Mouse (Mus musculus) erythroblast, embryonic 14.5 days (primary cell): ENCODE data around the gene Phactr2. TPM values are rescaled to one million over a fixed set of nuclear protein-coding genes. Genes with fewer than 3 reads are reported as not detected.

Experiments
- H3K27me3 ChIP-seq: 2 replicates; pipeline ENCODE4 v1.6.1; 2012; ENCODE audit warnings: inconsistent platforms; ENCODE audit not compliant: control insufficient read depth
- H3K36me3 ChIP-seq: 2 replicates; pipeline ENCODE4 v1.6.1; 2012; ENCODE audit warnings: mild to moderate bottlenecking, inconsistent platforms; ENCODE audit not compliant: control insufficient read depth
- H3K4me1 ChIP-seq: 2 replicates; pipeline ENCODE4 v1.6.1; 2012; ENCODE audit warnings: inconsistent platforms; ENCODE audit not compliant: control insufficient read depth
- H3K4me3 ChIP-seq: replicated peaks from 2 replicates; pipeline ENCODE3; 2012; ENCODE audit warnings: moderate library complexity, mild to moderate bottlenecking, inconsistent platforms
- H3K9me3 ChIP-seq: 2 replicates; pipeline ENCODE4 v1.6.1; 2012; ENCODE audit warnings: low read length, inconsistent platforms, mixed read lengths; ENCODE audit not compliant: control insufficient read depth
- GATA1 ChIP-seq: IDR thresholded peaks from 2 replicates; pipeline ENCODE4 v1.6.1; 2012; ENCODE audit warnings: low read length, inconsistent platforms, mixed read lengths
- TAL1 ChIP-seq: IDR thresholded peaks from 3 replicates; pipeline ENCODE4 v1.6.1; 2012; ENCODE audit warnings: low read length, inconsistent platforms, mixed read lengths
- polyA plus RNA-seq: library from polyadenylated mRNA; stranded (reverse); fragments of >175 nt; gene quantifications from 2 replicates; pipeline ENCODE4 v1.2.3, GENCODE M21; 2012

The Phactr2 gene
- polyA plus RNA-seq, 1 experiment = 0.02 TPM

DNA sequence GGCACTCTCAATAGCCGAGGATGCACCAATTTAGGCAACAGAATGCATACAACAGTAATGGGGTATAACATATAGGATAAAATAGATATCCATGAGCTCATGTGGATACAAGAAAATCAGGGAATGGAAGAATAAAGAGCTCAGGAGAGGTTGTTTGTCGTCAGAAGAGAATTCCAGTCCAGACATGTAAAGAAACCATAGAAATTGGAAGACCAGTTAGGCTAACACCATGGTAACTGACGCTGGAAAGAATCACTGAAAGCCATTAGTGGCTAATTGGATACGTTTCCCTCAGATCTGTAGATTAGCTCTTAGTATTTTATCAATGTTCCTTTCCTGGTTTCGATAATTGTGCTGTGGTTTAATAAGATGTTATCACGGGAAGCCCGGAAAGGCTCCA lies 41.2 kb downstream of the Phactr2 start:
- H3K4me1 ChIP-seq = no peaks in the 10 kb centered on the region
- TF ChIP-seq TAL1 (no peak), GATA1 (no peak)
- H3K36me3 ChIP-seq = no peaks in the 10 kb centered on the region
- H3K27me3 ChIP-seq = no peaks in the 10 kb centered on the region
- no peak overlapping the region for H3K4me3 ChIP-seq
- no peaks in the 10 kb centered on the region for H3K9me3 ChIP-seq

DNA sequence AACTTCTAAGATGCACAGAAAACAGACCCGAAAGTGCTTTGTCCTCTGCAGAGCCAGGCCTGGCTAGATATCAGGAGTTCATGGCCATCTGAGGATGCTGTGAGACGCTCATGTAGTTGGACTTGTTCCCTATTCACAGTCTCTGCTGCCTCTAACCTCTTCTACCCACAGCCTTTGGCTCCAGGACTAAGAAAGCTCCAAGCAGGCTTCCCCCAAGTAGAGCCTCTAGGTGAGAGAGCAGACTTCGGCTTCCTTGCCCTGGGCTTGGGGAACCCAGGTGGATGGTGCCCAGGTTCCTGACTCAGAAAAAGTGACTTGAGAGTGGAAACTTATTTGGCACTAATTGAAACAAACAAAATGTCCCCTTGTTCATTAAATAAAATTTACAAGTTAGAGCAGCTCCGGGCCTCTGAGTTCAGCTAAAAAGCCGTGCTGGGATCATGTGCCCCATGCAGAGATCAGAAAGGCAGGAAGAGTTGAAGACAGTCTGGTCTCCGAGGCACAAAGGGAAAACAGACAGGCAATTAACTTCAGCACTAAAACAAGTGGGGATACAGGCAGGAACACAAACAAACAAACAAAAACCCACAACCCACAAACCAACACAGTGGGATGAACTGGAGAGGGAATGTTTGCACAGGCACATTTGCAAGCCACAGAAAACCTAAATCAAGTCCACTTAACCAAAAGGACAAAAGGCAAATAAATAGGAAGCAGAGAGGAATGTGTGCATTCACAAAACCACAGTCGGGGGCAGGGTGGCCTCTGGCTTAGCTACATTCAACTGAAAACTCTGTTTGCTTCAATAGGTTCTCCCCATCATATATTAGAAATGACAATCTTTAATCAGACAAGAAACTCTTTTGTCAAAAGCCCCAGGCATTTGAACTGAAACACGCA lies 42.3 kb downstream of the Phactr2 start:
- no peak overlapping the region for H3K4me3 ChIP-seq
- no peaks in the 10 kb centered on the region for H3K4me1 ChIP-seq
- H3K36me3 ChIP-seq = no peaks in the 10 kb centered on the region
- TF ChIP-seq TAL1 (no peak), GATA1 (no peak)
- no peaks in the 10 kb centered on the region for H3K9me3 ChIP-seq
- no peaks in the 10 kb centered on the region for H3K27me3 ChIP-seq

DNA sequence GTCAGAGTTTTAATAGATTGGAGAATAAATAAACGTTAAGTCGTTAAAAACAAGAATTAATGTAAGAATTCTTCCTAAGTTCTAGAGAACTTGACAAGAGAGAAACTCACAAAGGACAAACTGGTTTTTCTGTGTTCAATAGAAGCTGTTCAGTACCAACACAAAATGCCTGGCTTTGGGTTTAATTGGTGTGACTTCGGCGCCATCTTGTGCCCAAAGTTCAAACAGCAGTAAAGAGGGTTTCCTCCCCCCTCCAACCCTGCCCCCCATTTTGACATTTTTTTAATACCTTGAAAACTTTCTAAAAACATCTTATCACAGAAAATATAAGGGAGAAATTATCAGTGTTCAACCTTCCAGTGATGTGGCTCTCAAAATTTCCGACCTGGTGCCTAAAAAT lies 44.4 kb downstream of the Phactr2 start:
- no peaks in the 10 kb centered on the region for H3K36me3 ChIP-seq
- no peaks in the 10 kb centered on the region for H3K4me1 ChIP-seq
- TF ChIP-seq TAL1 = no peak
- TF ChIP-seq GATA1 = no peak
- H3K4me3 ChIP-seq = no peak overlapping the region
- H3K27me3 ChIP-seq = no peaks in the 10 kb centered on the region
- H3K9me3 ChIP-seq = no peaks in the 10 kb centered on the region

GRCm38 (mm10) chr10:13429240-13429639 lies 45.0 kb downstream of the Phactr2 start:
- TF ChIP-seq TAL1 (no peak), GATA1 (no peak)
- H3K4me3 ChIP-seq = no peak overlapping the region

DNA sequence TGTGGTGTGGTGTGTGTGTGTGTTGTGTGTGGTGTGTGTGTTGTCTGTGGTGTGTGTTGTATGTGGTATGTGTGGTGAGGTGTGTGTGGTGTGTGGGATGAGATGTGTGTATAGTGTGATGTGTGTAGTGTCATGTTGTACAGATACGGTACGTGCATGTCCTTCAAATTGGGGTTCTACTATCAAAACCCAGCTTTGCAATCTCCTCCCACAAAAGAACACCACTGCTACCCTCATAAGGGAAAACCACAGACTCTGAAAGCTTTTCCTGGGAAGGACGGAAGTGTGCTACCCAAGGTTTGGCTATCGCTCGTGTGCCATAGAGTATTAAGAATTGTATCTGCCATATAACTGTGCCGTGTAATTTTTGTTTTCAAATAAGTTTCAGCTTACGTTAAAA lies 45.7 kb downstream of the Phactr2 start:
- H3K36me3 ChIP-seq = no peaks in the 10 kb centered on the region
- TF ChIP-seq TAL1 = no peak
- TF ChIP-seq GATA1 = no peak
- H3K4me3 ChIP-seq = no peak overlapping the region
- H3K27me3 ChIP-seq = no peaks in the 10 kb centered on the region
- H3K9me3 ChIP-seq = no peaks in the 10 kb centered on the region
- H3K4me1 ChIP-seq = no peaks in the 10 kb centered on the region

More at GRCm38 (mm10) chr10:13429240-13429639, 45.0 kb downstream of the Phactr2 start:
- H3K9me3 ChIP-seq = no peaks in the 10 kb centered on the region
- H3K27me3 ChIP-seq = no peaks in the 10 kb centered on the region
- no peaks in the 10 kb centered on the region for H3K36me3 ChIP-seq
- H3K4me1 ChIP-seq = no peaks in the 10 kb centered on the region

GRCm38 (mm10) chr10:13427599-13427998 lies 46.6 kb downstream of the Phactr2 start:
- H3K36me3 ChIP-seq = no peaks in the 10 kb centered on the region
- H3K27me3 ChIP-seq = no peaks in the 10 kb centered on the region
- TF ChIP-seq GATA1 (no peak), TAL1 (no peak)
- no peaks in the 10 kb centered on the region for H3K9me3 ChIP-seq
- H3K4me3 ChIP-seq = no peak overlapping the region
- H3K4me1 ChIP-seq = no peaks in the 10 kb centered on the region

DNA sequence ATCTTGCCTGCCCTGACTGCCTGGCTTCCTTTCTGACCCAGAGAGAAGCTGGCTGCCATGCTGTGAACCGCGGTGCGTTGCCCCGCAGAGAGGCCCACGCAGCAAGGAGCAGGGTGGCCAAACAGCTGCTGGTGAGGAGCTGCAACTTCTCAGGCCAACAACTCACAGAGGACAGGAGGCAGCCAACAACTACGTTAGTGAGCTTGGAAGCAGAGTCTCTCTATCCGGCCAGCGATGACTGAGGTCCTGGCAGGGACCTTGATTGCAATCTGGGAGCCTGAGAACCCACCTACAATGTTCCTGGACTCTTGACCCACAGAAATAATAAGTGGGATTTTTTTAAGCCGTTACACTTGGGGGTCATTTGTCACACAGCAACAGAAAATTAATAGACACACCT lies 49.0 kb downstream of the Phactr2 start:
- no peaks in the 10 kb centered on the region for H3K36me3 ChIP-seq
- H3K27me3 ChIP-seq = no peaks in the 10 kb centered on the region
- H3K4me3 ChIP-seq = no peak overlapping the region
- no peaks in the 10 kb centered on the region for H3K9me3 ChIP-seq
- no peak for TF ChIP-seq GATA1
- no peak for TF ChIP-seq TAL1
- H3K4me1 ChIP-seq = no peaks in the 10 kb centered on the region

GRCm38 (mm10) chr10:13424508-13424907 lies 49.7 kb downstream of the Phactr2 start:
- Histone ChIP-seq H3K4me1 (no peaks in the 10 kb centered on the region), H3K9me3 (no peaks in the 10 kb centered on the region), H3K36me3 (no peaks in the 10 kb centered on the region), H3K4me3 (no peak overlapping the region), H3K27me3 (no peaks in the 10 kb centered on the region)
- no peak for TF ChIP-seq GATA1
- no peak for TF ChIP-seq TAL1

GRCm38 (mm10) chr10:13424015-13424414 lies 50.2 kb downstream of the Phactr2 start:
- Histone ChIP-seq H3K4me1 (no peaks in the 10 kb centered on the region), H3K9me3 (no peaks in the 10 kb centered on the region), H3K36me3 (no peaks in the 10 kb centered on the region), H3K4me3 (no peak overlapping the region), H3K27me3 (no peaks in the 10 kb centered on the region)
- TF ChIP-seq TAL1 (no peak), GATA1 (no peak)
